Mouse (Mus musculus): ENCODE results near the gene Ankrd33b.
A peak's percentile ranks its signal among the peaks of the same experiment; 100 is the strongest.

Gene Ankrd33b

DNA sequence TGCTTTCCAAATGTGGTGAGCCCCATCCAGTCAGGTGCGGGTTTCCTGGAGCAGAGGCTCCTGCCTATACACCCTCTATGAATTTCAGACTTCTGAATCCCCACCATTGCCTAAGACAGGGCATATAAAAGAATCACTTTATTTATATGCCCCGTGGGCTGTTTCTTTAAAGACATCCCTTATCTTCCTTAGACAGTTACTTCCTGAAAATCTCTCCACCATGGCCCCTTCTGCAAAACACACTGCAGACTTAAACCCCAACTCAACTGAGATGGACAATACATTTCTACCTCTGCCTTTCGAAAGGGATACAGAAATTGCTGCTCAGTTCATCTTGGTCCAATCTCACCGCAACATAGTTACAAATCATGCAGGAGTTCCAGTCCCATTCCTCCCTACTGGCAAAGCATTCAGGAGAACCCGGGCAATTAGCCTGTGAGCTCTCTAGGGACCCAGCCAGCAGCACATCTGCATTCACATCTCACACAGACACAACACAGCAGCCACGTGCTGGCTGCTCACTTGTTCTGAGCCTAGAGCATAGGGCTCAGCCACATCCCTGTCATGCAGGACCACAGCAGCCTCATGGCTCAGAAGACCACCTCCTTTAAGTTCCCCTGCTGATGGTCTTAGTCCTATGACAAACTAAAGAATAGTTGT is 68.1 kb downstream of the Ankrd33b start:
- DNase-seq: no peak

DNA sequence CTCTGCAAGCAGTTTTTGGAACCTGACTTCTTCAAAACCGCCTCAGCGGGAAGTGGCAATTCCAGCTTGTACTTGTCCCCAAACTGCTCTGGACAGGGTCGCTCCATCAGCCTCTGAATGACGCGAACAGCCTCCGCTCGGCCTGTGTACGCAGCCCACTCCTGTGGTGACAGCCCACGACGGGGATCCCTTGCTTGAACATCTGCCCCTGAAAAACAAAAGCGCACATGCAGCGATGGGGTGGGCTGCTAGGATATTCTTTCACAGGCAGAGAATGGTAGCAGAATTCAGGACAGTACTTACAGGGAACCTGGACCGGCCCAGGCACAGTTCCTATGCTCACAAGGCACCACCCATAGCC is 69.8 kb downstream of the Ankrd33b start:
- no peak for DNase-seq

DNA sequence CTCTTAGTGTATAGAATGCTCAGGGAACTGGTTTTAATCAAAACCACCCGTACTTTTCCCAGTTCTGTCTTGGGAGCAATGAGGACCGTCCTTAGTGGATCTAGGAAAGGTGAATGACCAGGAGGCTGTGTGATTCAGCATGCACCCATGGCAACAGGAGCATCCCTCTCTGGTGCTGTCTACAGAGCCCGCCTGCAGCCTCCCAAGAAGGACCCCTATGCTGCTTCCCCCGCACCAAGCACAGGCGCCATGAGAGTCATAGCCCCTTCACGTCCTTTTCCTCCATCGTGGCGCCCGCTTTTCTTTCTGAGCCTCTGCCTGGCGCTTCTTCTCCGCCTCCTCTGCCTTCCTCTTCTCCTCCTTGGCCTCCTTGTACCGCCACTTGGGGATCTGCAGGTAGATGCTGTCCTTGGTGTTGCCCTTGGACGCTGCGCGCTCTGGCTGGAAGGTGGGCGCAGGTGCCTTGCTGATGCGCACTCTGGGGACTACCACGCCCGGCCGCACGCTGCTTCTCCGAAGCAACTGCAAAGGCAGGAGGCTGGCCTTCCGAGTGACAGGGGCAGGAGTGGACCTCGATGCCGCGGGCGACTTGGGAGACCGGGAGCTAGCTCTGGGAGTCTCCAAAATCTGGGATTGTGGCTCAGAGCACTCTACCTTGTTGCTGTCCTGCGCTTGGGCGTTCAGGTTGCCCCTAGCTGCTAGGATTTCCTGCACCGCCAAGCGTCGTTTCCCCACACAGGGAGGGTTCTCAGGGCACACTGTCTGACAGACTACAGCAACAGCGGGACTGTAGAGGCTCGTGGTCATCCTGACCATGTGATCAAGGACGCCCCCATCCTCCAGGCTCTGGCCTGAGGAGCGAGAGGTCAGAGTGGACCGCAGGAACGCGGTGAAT is 70.4 kb downstream of the Ankrd33b start:
- no peak for DNase-seq

DNA sequence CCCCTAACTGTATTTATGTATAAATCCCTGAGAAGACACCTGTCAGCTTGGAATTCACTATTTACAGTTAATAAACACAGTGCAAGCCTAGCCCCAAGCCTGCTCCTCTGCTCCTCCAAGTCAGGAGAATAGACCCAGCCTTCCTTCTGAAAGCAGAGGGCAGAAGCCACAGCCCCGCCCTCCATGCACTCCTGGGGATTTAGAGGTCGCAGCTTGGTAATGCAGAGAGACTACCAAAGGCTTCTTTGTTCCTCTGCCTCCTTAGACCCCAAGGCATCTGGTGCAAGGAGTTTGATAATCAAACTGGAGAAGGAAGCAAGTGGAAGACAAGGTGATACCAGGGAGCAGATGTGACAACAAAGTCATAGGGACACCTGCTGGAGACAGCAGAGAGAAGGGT is 73.2 kb downstream of the Ankrd33b start:
- DNase-seq: no peak

DNA sequence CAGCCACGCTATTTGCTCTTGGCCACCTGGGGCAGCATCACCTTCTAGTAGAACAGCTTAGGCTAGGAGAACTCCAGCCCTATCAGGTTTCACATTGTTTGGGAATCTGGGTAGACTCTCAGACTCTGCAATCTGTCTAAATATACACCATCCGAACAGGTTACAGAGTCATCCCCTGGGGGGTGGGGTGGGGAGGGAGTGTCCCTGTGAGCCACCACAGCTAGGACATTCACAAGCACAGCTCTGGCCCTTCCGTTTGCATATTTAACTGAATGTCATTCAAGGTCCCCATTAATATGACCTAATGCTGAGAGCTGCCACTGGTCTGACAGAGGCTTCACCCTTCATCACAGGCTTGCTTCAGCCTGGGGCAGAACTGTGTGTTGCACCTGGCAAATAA is 74.9 kb downstream of the Ankrd33b start:
- no peak for DNase-seq

DNA sequence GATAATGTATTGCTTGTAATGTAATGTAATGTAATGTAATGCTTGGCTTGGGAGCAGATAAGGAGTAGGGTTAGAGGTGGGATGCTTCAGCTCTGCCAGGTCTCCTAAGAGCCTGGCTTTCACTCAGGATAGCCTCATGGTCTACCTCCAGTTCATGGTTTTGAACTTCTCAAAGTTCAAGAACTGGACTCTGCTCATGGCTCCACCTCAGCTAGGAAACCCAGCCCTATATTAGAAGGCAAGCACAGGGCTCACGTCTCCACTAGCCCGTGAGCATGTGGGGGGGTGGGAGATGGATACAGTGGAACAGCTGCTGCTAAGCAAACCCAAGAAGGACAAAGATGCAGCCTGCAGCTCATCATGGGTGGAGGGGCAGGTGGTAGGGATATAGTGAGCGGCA is 81.8 kb downstream of the Ankrd33b start:
- DNase-seq: no peak

DNA sequence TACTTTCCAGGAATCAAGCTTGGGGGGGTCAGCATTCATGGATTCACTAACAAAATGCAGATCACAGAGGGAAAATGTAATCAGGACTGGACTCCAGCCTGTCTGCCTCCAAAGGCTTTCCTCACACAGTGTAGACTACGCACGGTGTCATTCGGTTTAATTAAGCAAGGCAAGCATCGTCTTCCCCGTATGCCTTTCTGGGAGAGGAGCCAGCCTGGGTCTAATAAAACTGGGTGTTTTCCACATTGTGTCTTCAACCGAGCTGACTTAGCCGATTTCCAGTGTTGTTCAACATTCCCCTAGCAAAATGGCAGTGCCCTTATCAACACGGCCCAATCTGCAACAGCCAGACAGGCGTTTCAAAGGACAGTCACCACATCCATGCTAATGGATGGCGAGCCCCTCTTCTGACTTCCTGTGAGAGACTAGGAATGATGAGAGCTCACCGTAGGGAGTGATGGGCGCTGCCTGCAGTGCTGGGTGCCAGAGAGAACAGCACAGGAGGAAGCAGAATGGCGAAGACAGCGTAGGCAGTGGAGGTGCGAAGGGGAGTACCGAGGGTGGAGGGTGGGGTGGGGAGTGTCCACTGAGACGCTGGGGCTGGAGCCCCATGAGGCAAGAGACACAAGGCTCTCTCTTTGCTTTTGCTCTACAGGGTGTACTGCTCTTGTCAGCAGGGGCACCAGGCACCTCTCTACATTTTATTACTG is 82.4 kb downstream of the Ankrd33b start:
- peak; percentile 21 to 43 for DNase-seq

DNA sequence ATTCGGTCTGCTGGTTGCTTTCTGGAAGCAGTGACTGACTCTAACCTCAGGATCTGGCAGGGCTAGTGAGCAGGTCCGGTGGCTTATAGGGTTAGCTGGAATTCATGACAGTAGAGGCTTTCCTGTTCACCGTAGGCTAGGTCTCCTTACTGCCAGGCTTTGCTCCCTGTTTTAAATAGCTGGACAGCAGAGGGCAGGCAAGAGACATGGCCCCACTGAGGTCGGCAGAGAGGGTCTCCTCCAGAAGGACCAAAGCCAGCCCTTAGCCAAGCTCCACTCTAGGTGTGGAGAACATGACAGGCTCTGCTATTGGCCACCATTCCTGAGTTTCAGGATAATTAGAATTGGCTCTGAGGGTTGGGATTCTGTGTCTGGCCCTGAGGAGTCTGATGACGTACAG is 83.4 kb downstream of the Ankrd33b start:
- DNase-seq: no peak

DNA sequence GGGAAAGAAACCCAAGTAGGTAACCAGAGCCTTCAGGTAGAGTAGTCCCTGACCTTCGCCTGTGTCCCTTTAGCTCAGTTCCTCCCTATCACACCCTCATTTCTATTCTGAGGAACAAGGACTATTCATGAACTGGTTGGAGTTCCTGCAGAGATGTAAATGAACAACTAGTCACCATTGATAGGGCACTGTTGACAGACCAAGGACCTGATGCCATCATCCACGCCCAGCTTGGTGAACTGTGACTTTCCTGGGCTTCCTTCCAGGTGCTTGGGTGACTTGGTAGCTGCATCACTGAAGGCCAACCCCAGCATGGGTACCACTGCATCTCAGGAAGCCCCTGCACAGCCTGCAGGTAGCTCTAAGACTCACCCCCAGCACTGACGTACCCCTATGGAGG is 85.2 kb downstream of the Ankrd33b start:
- no peak for DNase-seq

DNA sequence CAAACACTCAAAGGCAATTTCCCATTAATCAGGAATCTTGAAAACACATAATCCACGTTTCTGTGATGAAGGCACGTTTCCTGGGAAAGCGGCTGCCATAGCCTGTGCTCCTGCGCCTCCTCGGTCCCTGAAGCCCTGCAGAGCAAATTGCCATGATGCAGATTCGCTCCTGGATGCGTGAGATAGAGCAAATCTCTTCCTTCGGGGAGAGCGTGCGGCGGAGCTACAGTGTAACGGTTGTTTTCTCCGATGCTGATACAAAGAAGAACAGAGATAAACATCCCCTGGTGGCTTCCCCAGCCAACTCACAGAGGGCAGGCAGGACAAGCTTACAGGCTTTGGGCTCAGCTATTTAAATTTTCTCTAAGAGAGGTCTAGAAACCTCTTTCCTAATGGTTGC is 85.7 kb downstream of the Ankrd33b start:
- DNase-seq: no peak

DNA sequence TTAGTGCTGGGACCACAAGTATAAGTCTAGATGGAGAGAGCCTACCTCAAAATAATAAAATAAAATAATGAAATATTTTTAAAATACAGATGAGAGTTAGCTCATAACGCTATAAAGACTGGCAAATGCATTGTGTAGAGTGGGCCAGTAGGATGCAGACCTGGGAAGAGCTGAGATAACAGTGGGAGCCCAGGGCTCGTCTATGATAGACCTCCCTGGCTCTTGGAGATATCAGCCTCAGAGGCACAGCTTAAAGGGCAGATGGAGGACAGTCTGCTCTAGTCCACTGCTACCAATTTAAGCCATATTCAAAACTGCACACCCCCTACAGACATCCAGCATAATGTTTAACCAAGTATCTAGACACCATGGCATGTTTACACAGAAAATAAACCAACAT is 86.8 kb downstream of the Ankrd33b start:
- DNase-seq: no peak

DNA sequence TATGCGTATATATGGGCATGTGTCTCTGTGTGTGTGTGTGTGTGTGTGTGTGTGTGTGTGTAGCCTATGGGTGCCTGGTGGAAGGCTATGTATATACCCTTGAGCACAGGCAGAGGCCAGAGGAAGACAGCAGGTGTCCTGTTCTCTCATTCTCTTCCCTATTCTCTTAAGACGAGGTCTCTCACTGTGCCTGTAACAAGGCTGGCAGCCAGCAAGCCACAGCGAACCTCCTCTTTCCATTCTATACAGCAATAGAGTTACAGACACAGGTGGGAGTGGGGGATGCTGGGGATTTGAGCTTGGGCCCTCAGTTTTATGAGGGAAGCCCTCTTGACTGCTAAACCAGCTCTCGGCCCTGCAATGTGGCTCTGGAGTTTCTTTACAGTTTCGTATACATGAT is 87.5 kb downstream of the Ankrd33b start:
- no peak for DNase-seq

DNA sequence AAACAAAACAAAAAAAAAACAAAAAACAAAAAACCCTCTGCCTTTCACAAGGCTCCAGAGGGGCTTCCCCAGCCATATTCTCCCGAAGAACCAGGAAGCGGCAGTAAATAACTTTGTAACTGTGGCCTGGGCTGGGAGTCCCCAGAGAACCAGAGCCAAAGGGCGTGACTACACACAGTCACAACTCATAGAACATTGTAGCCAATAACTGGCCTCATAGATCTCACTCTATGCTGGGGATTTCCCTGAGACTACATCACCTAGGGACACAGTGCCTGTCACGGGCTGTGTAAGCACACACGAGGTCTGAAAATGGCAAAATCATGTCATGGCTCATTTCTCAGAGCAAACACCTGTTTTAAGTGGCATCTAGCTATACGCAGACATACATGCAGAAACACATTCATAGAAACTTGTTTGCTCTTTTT is 87.9 kb downstream of the Ankrd33b start:
- no peak for DNase-seq

DNA sequence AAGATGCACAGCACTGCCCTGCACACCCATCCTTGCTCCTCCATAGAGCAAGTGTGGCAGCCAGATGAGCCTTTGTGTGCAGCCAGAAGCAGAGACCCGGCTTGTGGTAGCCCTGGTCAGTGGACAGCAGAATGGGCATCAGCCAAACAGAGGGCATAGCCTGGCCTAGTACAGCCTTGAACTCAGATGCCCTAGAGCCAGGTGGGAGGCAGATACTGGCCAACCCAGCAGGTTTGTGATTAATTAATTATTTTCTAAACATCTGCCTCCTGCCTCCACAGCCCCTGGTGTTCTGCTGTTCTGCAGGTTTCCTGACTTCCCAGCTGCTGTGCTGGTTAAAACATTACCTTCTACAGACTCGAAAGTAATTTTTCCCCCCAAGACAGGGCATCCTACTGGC is 88.4 kb downstream of the Ankrd33b start:
- DNase-seq: no peak

DNA sequence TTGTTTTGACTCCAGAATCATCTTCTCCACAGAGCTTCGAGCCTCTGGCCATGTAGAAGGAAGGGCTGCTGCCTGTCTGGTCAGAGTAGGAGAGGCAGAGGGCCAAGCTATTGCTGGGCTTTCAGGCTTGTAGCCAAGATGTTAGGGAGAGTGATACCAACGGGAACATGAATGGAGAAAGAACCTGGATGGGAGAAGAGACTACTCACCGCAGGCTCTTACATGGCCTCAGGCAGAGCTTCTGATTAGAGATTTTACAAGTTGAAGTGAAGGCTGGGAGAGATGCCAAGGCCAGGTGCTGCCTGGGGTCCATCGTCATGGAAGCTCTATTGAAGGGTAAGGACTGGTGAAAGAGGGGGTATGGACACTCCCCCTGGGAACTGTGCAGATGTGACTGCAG is 89.4 kb downstream of the Ankrd33b start:
- no peak for DNase-seq

DNA sequence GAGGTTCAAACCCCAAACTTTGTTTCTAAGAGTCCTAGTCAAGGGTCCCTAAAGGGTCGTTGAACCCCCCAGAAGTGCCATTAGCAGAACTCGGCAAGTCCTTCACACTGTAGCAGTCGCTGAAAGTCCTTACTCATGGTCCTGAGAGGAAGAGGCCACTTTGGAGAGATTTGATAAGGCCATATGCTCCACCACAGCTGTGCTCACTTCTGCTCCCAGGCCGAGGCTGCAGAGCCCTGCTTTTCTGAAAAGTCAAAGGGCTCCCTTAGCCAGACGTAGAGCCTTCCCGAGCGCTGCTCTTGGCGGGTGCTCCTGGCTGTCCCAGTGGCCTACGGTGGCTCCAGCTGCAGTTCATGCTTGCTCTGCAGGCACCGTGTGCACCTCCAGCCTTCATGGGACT is 94.0 kb downstream of the Ankrd33b start:
- no peak for DNase-seq

DNA sequence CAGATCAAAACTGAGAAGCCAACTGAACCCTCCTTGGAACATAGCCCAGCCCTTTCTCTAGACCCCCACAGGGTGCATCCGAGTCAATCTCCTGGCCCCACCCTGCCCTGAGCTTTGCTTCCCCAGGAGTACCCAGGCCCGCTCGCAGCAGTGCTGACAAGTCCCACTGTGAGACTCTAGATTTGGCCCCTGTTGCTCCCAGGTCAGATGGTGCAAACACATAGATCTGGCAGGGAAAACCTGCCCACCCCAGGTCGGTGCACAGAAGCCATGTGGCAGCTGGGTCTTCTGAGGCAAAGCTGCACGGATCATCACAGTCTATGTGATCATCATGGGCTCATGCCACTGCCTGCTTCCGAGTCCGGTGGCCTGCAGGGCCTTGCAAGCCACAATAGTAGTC is 94.8 kb downstream of the Ankrd33b start:
- DNase-seq: no peak

DNA sequence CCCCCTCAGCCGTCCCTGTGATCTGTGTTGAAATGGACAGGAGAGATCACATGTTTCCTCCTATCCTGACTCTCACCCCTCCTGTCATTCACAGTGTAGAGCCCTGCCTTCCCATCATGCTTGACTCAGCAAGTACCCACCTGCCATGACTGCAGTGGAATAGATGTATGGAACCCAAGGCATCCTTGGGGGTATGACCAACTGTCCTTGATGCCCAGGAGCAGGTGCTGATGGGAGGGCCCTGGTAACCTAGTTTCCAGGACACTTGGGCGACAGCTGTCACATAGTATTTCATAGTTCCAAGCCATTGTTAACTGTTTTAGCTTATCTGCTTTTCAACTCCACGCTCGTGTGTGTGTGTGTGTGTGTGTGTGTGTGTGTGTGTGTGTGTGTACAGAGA is 98.0 kb downstream of the Ankrd33b start:
- DNase-seq: no peak

DNA sequence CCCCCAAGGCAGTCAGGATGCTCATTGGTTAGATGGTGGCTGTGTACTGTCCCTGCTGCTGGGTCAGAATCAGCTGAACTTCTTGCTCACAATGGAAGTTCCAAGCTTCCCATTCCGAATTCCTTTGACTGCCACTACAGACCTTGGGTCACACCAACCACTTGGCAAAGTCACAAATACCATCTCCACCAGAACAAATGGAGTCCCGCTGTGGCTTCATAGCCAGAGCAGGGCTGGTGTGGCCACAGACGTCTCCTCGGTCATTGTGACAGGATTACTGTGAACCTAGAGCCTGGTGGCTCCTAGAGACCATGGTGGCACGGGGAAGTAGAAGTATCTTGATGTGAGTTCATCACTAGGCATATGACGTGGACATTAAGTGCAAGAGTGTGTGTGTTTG is 99.4 kb downstream of the Ankrd33b start:
- DNase-seq: no peak

DNA sequence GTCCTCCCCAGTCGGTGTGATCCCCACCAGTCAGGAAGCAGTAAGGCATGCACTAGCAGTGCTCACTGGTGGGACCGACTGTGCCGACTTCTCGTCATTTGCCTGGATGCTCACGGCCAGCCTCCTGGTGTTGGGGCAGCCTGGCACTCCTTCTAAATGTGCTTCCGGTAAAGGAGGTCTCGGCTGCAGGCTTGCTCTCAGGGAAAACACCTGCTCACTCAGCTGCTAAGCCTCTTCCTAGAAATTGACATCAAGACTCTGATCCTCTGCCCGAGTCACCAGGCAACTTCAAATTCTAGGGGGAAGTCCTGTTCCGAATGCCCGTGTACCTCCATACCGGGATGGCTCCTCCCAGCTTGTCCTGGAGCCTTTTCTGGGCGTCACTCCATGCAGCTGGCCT is 101.7 kb downstream of the Ankrd33b start:
- DNase-seq: no peak

DNA sequence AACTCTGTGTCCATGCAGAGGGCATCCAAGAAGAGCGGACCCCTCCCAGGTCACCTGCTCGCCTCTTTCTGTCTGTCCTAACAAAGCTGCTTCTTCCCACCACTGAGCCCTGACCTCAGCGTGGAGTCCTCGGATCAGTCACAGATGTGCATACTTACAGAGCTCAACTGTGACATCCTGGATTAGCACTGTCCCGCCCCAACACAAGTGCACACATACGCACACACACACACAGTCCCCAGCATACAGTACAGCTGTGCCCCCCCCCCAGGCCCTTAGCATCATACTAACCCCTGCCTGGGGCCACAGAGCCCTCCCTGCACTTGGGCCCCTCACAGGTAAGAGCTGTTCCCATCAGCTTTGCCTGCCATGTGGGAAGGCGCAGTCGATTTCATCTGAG is 102.1 kb downstream of the Ankrd33b start:
- no peak for DNase-seq

DNA sequence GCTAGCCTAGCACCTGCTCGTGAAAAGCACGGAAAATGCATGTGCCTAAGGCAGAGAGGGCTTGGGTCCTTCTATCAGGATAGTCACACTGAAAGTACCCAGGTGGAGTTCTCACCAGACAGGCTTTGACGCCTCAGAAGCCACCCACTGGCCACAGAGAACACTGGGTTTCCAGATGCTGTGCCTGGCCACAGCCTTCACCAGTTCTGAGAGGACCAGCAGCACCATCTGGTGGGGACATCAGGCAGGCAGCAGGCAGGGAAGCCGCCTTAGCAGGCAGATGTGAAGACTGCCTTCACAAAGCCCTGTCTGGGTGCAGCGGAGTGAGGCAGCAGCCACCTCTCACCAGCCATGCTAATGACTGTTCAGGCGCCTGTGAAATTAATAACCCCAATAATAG is 102.7 kb downstream of the Ankrd33b start:
- peak; percentile 71 to 78 for DNase-seq

DNA sequence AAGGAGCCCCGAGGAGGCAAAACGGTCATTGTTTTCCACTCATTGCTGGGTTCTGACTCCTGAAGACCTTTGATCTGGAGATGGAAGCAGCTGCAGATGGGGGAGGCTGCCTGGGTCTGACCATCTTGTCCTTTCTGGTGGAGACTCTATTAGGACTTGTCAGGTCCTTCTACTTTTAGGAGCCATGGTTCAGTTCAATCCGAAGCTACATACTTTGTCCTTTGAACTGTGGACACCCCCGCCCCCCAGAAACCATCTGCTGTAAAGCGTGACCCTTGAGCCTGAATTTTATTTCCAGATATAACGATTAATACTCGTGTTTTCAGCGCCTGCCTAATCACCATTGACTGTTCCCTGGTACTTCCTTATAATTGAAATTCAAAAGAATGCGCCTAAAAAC is 105.2 kb downstream of the Ankrd33b start:
- no peak for DNase-seq

DNA sequence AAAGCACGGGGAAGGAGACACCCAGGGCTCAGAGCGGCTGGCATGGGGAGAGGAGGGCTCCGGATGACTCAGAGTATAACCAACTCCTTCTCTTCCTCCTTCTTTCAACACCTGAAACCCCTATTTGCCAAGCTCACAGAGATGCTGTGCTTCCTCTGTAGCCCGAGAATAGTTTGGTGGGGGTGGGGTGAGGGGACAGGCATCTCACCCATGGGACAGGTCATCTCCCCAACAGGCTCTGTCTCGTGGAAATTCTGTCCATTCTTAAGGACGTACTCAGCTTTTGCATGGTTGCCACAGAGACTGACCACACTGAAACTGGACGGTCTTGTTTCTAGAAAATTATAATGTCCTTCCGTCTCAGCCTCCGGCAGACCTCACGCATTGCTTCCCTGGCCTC is 106.4 kb downstream of the Ankrd33b start:
- no peak for DNase-seq
